Mouse (Mus musculus): ENCODE data around the gene Tbc1d2b. TPM values are rescaled to one million over a fixed set of nuclear protein-coding genes. Genes with fewer than 3 reads are reported as not detected.

The Tbc1d2b gene
- polyA plus RNA-seq, 1 experiment, result 2.2 TPM

- Histone ChIP-seq H3K4me3 (ENCODE audit: control insufficient read depth, low read depth, low read length) (peak overlapping the region; percentile 11), H3K4me1 (ENCODE audit: control insufficient read depth, insufficient read depth, low read length) (peaks cover 9% of the 10 kb centered on the region), H3K36me3 (ENCODE audit: control insufficient read depth, insufficient read depth, low read length) (no peaks in the 10 kb centered on the region), H3K27ac (ENCODE audit: control insufficient read depth, insufficient read depth, low read depth, low read length) (no peak overlapping the region), H3K27me3 (ENCODE audit: control insufficient read depth, insufficient read depth, low read length) (no peaks in the 10 kb centered on the region)
- TF ChIP-seq CTCF (IDR thresholded peaks at IDR 0.05; ENCODE audit: control insufficient read depth, insufficient read depth, insufficient replicate concordance, low read depth, low read length), result no peak
- TF ChIP-seq POLR2A (IDR thresholded peaks at IDR 0.05; ENCODE audit: control insufficient read depth, low read depth, low read length), result no peak
These were observed 108.2 kb downstream of the Tbc1d2b start for GRCm38 (mm10) chr9:90162243-90162925.

Other genes with a start within 250 kb of the Tbc1d2b start
- 6.5 and 7.7 TPM in 2 replicates for gene Ctsh, start 216.7 kb downstream of the Tbc1d2b start, polyA plus RNA-seq (2012; rRNA removed)
- 594 and 775 TPM in 2 replicates for gene Morf4l1, start 156.0 kb downstream of the Tbc1d2b start, polyA plus RNA-seq (2012; rRNA removed)
- gene Adamts7, start 107.7 kb downstream of the Tbc1d2b start, polyA plus RNA-seq (2012; rRNA removed), result 5.3 and 5.7 TPM in 2 replicates

Measured in testis, adult 2 months (tissue).